Mouse (Mus musculus) liver, embryonic 18 days (tissue): Measurements from ENCODE around the gene Snurf. TPM values are rescaled to one million over a fixed set of nuclear protein-coding genes. Genes with fewer than 3 reads are reported as not detected.

ENCODE experiments used
- polyA plus RNA-seq: library from polyadenylated mRNA; depleted of rRNA; stranded (reverse); fragments of >200 nt; gene quantifications from 2 replicates; pipeline ENCODE4 v1.2.3, GENCODE M21; 2012; rRNA removed

Snurf gene
- polyA plus RNA-seq, result not detected in 2 replicates

DNA sequence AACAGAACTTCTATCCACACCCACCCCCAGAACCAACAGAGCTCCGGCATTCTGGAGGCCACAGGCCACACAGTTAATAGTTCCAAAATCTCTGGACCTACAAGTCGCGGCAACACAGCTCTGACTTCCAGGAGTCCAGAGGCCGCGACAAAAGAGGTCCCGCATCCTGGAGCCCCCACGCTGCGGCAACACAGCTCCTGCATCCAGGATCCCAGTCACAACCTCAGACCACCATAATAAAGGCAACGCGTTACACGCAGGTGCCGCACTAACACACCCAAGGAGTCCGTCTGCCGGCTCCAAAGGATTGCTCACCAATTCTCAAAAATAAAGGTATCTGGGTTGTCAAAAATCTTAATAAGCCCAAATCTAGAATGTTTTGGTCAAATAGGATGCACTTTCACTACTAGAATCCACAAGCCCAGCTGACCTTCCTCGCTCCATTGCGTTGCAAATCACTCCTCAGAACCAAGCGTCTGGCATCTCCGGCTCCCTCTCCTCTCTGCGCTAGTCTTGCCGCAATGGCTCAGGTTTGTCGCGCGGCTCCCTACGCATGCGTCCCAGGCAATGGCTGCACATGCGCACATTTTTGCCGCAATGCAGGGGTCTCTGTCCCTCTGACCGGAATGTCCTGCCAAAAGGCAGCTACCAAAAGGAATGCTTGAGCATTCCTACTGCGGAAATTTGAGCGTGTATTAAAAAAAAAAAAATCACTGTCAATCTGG, at the start of gene Snurf, which contains the start of gene Gm38393:
Gene Snurf, minus strand, starts transcription at position 444 of the 725 bp plus-strand sequence.
Gene Gm38393, minus strand, starts transcription at position 459 of the 725 bp plus-strand sequence.

Other genes starting within 250 kb of the Snurf start
- 0.32 and 0.44 TPM in 2 replicates for gene Gm38393, start within 50 bp of the Snurf start, polyA plus RNA-seq
- 3.9 and 4.1 TPM in 2 replicates for gene Snrpn, start 135.2 kb upstream of the Snurf start, polyA plus RNA-seq